Mouse (Mus musculus): ENCODE measurements around the gene Tspan12. TPM values are rescaled to one million over a fixed set of nuclear protein-coding genes. Genes with fewer than 3 reads are reported as not detected.

Gene Tspan12
- polyA plus RNA-seq, 1 experiment, result 11.8 TPM

DNA sequence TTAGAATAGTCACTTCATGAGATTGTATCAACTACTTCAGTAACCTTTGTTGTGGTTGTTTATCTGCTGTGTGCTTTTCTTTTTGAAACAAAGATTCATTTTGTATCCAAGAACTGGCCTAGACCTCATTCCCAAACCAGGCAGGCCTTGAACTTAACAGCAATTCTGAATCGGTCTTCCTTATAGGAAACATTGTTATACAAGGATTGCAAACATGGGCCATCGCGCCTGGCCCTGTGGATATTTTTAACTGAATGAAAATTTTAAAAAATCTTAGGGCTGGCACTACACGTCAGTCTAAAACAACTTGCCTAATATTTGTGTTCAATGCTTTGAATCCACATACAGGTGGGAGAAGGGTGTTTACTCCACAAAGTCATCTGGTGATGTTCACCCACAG lies 3.5 kb downstream of the Tspan12 start:
- Histone ChIP-seq H3ac (ENCODE audit: control insufficient read depth, insufficient read length) (no peak overlapping the region), H3K79me2 (ENCODE audit: control insufficient read depth, insufficient read depth) (peaks cover 4% of the 10 kb centered on the region), H3K36me3 (ENCODE audit: control insufficient read depth, insufficient read depth) (no peaks in the 10 kb centered on the region), H3K4me2 (ENCODE audit: low read depth) (no peak overlapping the region), H3K4me3 (no peak overlapping the region), H3K27me3 (ENCODE audit: control insufficient read depth, insufficient read depth, insufficient read length) (no peaks in the 10 kb centered on the region)
- TF ChIP-seq POLR2A (IDR thresholded peaks at IDR 0.05; ENCODE audit: insufficient read length, low read depth) (no peak), E2F4 (IDR thresholded peaks at IDR 0.05; ENCODE audit: insufficient read depth) (no peak), MYOD1 (IDR thresholded peaks at IDR 0.05; ENCODE audit: control insufficient read depth in 1 of 3, insufficient read length in 2 of 3, low read depth in 2 of 3) (no peak), CEBPB (IDR thresholded peaks at IDR 0.05; ENCODE audit: insufficient read depth, poor library complexity, severe bottlenecking) (no peak), SRF (IDR thresholded peaks at IDR 0.05; ENCODE audit: control insufficient read depth, insufficient read length, low read depth) (no peak), TCF3 (IDR thresholded peaks at IDR 0.05; ENCODE audit: insufficient read length, low read depth) (no peak), USF1 (IDR thresholded peaks at IDR 0.05; ENCODE audit: low read depth) (no peak), TCF12 (IDR thresholded peaks at IDR 0.05; ENCODE audit: insufficient read depth, poor library complexity, severe bottlenecking) (no peak), MYOG (IDR thresholded peaks at IDR 0.05; ENCODE audit: control insufficient read depth in 1 of 3, insufficient read depth in 1 of 3, insufficient read length in 2 of 3, low read depth in 2 of 3) (no peak), REST (IDR thresholded peaks at IDR 0.05; ENCODE audit: insufficient read depth, insufficient read length) (no peak), MAX (IDR thresholded peaks at IDR 0.05; ENCODE audit: low read depth) (no peak), POLR2AphosphoS2 (IDR thresholded peaks at IDR 0.05; ENCODE audit: insufficient read length, low read depth) (no peak)

DNA sequence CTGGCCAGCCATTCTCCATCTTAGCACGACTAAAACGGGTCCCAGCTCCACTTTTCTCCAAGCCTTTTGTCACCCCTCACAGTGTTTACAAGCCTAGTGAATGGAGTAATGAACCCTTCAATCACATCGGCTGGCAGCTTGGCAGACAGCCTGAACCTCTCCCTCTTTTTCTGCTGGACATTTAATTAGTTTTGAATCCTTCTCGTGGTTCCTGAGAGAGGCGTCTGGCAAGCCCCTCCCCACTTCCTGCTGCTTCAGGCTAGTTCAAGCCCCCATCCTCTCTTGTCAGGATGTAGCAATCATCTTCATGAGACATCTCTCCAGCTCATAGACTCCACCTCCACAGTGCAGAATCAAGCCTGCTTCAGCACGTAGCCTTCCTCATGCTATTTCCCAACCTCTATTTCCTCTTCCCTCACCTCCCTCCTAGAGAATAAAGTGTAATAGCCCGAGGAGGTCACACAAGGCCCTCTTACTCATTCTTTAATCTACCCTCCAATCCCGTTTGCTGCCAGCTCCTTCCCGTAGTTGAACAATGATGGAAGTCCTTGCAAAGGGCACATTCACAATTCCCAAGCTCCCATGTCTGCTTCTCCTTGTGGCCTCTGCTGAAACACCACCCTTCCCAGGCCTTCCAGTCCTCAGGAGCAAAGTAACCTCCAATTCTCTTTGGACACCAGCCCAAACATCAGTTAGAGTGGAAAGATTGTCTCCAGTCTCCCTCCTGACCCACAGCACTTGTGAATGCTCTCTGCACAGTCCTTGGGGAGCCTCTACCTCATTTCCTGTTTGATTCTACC lies 12.1 kb downstream of the Tspan12 start:
- Histone ChIP-seq H3K4me3 (no peak overlapping the region), H3K79me2 (ENCODE audit: control insufficient read depth, insufficient read depth) (no peaks in the 10 kb centered on the region), H3K27me3 (ENCODE audit: control insufficient read depth, insufficient read depth, insufficient read length) (no peaks in the 10 kb centered on the region), H3K36me3 (ENCODE audit: control insufficient read depth, insufficient read depth) (peaks cover 10% of the 10 kb centered on the region), H3K4me2 (ENCODE audit: low read depth) (no peak overlapping the region), H3ac (ENCODE audit: control insufficient read depth, insufficient read length) (no peak overlapping the region)
- no peak for TF ChIP-seq CEBPB (IDR thresholded peaks at IDR 0.05; ENCODE audit: insufficient read depth, poor library complexity, severe bottlenecking)
- no peak for TF ChIP-seq TCF12 (IDR thresholded peaks at IDR 0.05; ENCODE audit: insufficient read depth, poor library complexity, severe bottlenecking)
- TF ChIP-seq REST (IDR thresholded peaks at IDR 0.05; ENCODE audit: insufficient read depth, insufficient read length), result no peak
- TF ChIP-seq MAX (IDR thresholded peaks at IDR 0.05; ENCODE audit: low read depth), result no peak
- TF ChIP-seq TCF3 (IDR thresholded peaks at IDR 0.05; ENCODE audit: insufficient read length, low read depth), result no peak
- TF ChIP-seq MYOD1 (IDR thresholded peaks at IDR 0.05; ENCODE audit: control insufficient read depth in 1 of 3, insufficient read length in 2 of 3, low read depth in 2 of 3), result no peak
- no peak for TF ChIP-seq USF1 (IDR thresholded peaks at IDR 0.05; ENCODE audit: low read depth)
- no peak for TF ChIP-seq POLR2AphosphoS2 (IDR thresholded peaks at IDR 0.05; ENCODE audit: insufficient read length, low read depth)

DNA sequence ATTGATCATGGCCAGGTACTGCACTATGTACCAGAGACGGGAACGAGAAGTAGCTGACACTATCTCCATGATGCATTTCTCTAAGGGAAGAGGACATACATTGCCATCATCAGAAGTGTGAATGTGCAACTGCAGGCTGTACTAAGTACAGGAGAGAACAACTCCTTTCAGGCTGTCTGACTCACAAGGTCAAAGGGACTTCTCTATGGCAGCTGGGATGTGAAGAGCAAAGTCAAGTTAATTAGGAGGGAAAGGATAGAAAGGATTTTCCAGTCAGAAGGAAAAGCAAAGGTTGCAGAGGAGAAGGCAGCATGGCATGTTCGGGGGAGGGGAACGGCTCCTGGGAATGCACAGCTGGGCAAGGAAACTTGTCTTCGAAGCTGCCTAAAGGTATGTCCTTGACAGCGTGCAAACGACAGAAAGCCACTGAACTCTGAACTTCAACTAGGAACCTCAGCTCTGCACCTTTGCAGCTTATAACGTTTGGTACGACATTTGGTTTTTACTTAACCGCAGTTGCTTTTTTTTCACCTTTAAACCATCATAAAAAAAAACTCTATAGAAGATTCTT lies 13.0 kb downstream of the Tspan12 start:
- H3K36me3 ChIP-seq (ENCODE audit: control insufficient read depth, insufficient read depth), result peaks cover 16% of the 10 kb centered on the region
- TF ChIP-seq TCF3 (IDR thresholded peaks at IDR 0.05; ENCODE audit: insufficient read length, low read depth), result no peak
- TF ChIP-seq REST (IDR thresholded peaks at IDR 0.05; ENCODE audit: insufficient read depth, insufficient read length), result no peak
- no peak for TF ChIP-seq CEBPB (IDR thresholded peaks at IDR 0.05; ENCODE audit: insufficient read depth, poor library complexity, severe bottlenecking)
- no peak for TF ChIP-seq TCF12 (IDR thresholded peaks at IDR 0.05; ENCODE audit: insufficient read depth, poor library complexity, severe bottlenecking)
- no peak for TF ChIP-seq MYOD1 (IDR thresholded peaks at IDR 0.05; ENCODE audit: control insufficient read depth in 1 of 3, insufficient read length in 2 of 3, low read depth in 2 of 3)
- no peak for TF ChIP-seq USF1 (IDR thresholded peaks at IDR 0.05; ENCODE audit: low read depth)
- no peak for TF ChIP-seq E2F4 (IDR thresholded peaks at IDR 0.05; ENCODE audit: insufficient read depth)
- no peaks in the 10 kb centered on the region for H3K79me2 ChIP-seq (ENCODE audit: control insufficient read depth, insufficient read depth)
- H3K27me3 ChIP-seq (ENCODE audit: control insufficient read depth, insufficient read depth, insufficient read length), result no peaks in the 10 kb centered on the region
- H3K4me2 ChIP-seq (ENCODE audit: low read depth), result no peak overlapping the region
- no peak overlapping the region for H3K4me3 ChIP-seq
- no peak overlapping the region for H3ac ChIP-seq (ENCODE audit: control insufficient read depth, insufficient read length)

DNA sequence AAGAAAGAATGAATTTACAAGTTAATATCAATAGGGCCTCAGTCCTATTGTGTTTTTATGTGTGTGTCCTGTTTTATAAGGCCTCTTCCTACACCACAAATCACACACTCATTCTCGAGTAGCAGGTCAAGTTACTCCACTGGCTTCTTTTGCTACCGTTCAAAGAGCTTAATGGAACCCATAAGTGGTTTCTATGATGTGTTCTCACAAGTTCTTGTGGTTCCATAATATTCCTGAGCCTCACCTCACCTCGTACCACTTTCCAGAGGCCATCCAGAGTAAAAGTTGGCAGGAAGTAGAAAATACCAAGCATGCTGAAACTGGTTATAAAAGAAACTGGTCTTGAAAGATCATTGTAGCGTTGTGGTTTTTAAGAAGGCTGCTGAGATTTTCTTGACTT lies 18.8 kb downstream of the Tspan12 start:
- H3K4me3 ChIP-seq, result no peak overlapping the region
- TF ChIP-seq TCF12 (IDR thresholded peaks at IDR 0.05; ENCODE audit: insufficient read depth, poor library complexity, severe bottlenecking) (no peak), USF1 (IDR thresholded peaks at IDR 0.05; ENCODE audit: low read depth) (no peak)
- peaks cover 36% of the 10 kb centered on the region for H3K36me3 ChIP-seq (ENCODE audit: control insufficient read depth, insufficient read depth)
- no peak overlapping the region for H3K4me2 ChIP-seq (ENCODE audit: low read depth)
- H3ac ChIP-seq (ENCODE audit: control insufficient read depth, insufficient read length), result no peak overlapping the region
- H3K27me3 ChIP-seq (ENCODE audit: control insufficient read depth, insufficient read depth, insufficient read length), result no peaks in the 10 kb centered on the region
- H3K79me2 ChIP-seq (ENCODE audit: control insufficient read depth, insufficient read depth), result no peaks in the 10 kb centered on the region

DNA sequence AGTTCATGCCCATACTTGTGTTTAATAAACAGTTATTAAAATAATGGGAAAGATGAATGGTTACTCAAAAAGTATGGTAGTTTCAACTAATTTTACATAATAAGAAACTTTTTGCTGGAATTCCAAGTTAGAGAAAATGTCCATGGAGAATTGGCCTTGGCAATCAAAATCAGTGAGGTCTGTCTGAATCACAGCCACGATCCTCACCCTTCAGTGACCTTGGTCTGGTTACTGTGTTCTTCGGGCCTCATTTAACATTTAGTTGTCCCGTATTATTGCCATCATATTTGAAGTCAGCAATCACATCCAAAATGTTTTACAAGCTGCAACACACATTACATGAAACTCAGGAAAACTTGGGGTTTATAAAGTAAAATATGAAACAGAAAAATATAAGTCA lies 20.4 kb downstream of the Tspan12 start:
- Histone ChIP-seq H3K27me3 (ENCODE audit: control insufficient read depth, insufficient read depth, insufficient read length) (no peaks in the 10 kb centered on the region), H3K4me2 (ENCODE audit: low read depth) (no peak overlapping the region), H3K79me2 (ENCODE audit: control insufficient read depth, insufficient read depth) (no peaks in the 10 kb centered on the region), H3K36me3 (ENCODE audit: control insufficient read depth, insufficient read depth) (peaks cover 42% of the 10 kb centered on the region), H3K4me3 (no peak overlapping the region), H3ac (ENCODE audit: control insufficient read depth, insufficient read length) (no peak overlapping the region)
- no peak for TF ChIP-seq TCF12 (IDR thresholded peaks at IDR 0.05; ENCODE audit: insufficient read depth, poor library complexity, severe bottlenecking)
- no peak for TF ChIP-seq USF1 (IDR thresholded peaks at IDR 0.05; ENCODE audit: low read depth)
- no peak for TF ChIP-seq MAX (IDR thresholded peaks at IDR 0.05; ENCODE audit: low read depth)
- TF ChIP-seq REST (IDR thresholded peaks at IDR 0.05; ENCODE audit: insufficient read depth, insufficient read length), result no peak
- TF ChIP-seq SRF (IDR thresholded peaks at IDR 0.05; ENCODE audit: control insufficient read depth, insufficient read length, low read depth), result no peak
- TF ChIP-seq MYOD1 (IDR thresholded peaks at IDR 0.05; ENCODE audit: control insufficient read depth in 1 of 3, insufficient read length in 2 of 3, low read depth in 2 of 3), result no peak
- TF ChIP-seq TCF3 (IDR thresholded peaks at IDR 0.05; ENCODE audit: insufficient read length, low read depth), result no peak
- no peak for TF ChIP-seq CEBPB (IDR thresholded peaks at IDR 0.05; ENCODE audit: insufficient read depth, poor library complexity, severe bottlenecking)
- TF ChIP-seq POLR2AphosphoS2 (IDR thresholded peaks at IDR 0.05; ENCODE audit: insufficient read length, low read depth), result no peak
- no peak for TF ChIP-seq POLR2A (IDR thresholded peaks at IDR 0.05; ENCODE audit: insufficient read length, low read depth)
- TF ChIP-seq MYOG (IDR thresholded peaks at IDR 0.05; ENCODE audit: control insufficient read depth in 1 of 3, insufficient read depth in 1 of 3, insufficient read length in 2 of 3, low read depth in 2 of 3), result no peak
- TF ChIP-seq E2F4 (IDR thresholded peaks at IDR 0.05; ENCODE audit: insufficient read depth), result no peak

All from myocyte (in vitro differentiated cells).